Comparison of ENCODE assay signal across 8 mouse cellular contexts in the genomic region with DNA sequence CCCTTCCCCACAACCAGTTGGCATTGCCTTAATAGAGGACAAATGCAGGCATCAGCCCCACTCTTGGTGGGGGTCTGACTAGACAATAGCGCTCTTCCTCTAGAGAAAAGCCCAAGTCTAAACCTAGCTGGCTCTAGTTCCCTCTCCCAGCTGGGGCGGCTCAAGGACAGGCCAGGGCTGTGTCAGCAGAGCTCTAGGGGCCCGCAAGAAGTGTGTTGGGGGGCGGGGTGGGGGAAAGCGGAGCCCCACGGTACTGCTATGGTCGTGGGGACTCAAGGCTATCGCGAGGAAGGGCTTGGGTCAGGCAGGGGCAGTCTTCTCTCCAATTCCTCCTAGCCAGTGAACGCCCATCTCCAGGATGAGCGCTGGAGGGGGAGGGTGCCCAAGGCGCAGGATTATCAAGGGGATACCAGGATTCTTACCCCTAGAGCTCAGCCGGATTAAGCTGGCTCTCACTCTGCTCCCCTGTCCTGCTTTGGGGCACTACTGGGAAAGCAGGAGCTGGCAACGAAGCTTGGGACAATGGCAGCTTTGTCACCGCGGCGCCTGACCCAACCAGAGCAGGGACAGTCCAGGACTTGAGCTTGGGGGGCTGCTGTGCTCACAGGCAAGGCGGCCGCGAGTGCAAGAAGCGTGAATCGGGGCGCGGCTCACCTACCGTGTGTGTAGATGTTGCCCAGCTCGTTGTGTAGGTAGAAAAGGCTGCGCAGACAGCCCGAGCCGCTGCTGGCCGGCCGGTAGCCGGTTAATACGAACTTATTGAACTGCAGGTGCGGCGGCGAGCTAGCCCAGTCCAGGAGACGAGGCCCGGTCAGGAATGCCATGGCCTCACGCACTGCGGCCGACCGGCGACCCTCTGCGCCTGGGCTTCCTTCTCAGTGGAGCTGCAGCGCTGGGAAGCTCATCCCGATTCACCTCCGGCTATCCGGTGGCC. TPM values are rescaled to one million over a fixed set of nuclear protein-coding genes. Genes with fewer than 3 reads are reported as not detected.
DNase-seq lines count a peak whose midpoint lies in the region; ATAC-seq and TF ChIP-seq lines count a peak whose summit lies in the region.

No protein-coding gene starts in this region.

- 11% methylated on average over 48 of the region's 48 CpGs for WGBS in kidney, adult 2 months
- WGBS in embryonic facial prominence, embryonic 12.5 days, result under 1% methylated on average over 48 of the region's 48 CpGs
- WGBS in hindbrain, embryonic 15.5 days, result under 1% methylated on average over 47 of the region's 48 CpGs
- WGBS in liver, embryonic 16.5 days (ENCODE audit: insufficient replicate concordance), result 3% methylated on average over 48 of the region's 48 CpGs

- no peaks in the 10 kb centered on the region for H3K4me1 ChIP-seq in kidney, adult 2 months (ENCODE audit: control insufficient read depth, insufficient read depth, low read length)
- peaks cover 31% of the 10 kb centered on the region for H3K4me1 ChIP-seq in G1E (ENCODE audit: insufficient read depth, low read depth, low read length)
- peaks cover 14% of the 10 kb centered on the region; the same call in 1 of the 2 replicates for H3K4me1 ChIP-seq in embryonic facial prominence, embryonic 12.5 days
- H3K4me1 ChIP-seq in hindbrain, embryonic 15.5 days (replicated peaks), result peaks cover 37% of the 10 kb centered on the region
- H3K4me1 ChIP-seq in liver, embryonic 16.5 days (ENCODE audit: control insufficient read depth, low read depth, low read length), result peaks cover 28% of the 10 kb centered on the region

- H3K4me2 ChIP-seq in embryonic facial prominence, embryonic 12.5 days (replicated peaks), result peak overlapping the region; percentile 86
- H3K4me2 ChIP-seq in hindbrain, embryonic 15.5 days, result peak overlapping the region; percentile 89
- H3K4me2 ChIP-seq in liver, embryonic 16.5 days (ENCODE audit: low read depth, low read length), result peak overlapping the region; percentile 97

- H3K36me3 ChIP-seq in kidney, adult 2 months (ENCODE audit: control insufficient read depth, insufficient read depth, low read length), result no peaks in the 10 kb centered on the region
- peaks cover 33% of the 10 kb centered on the region for H3K36me3 ChIP-seq in G1E (replicated peaks)
- H3K36me3 ChIP-seq in embryonic facial prominence, embryonic 12.5 days, result peaks cover 18% of the 10 kb centered on the region
- 0 out of 2 replicates have a peak, but pooled peaks cover 12% of the 10 kb centered on the region for H3K36me3 ChIP-seq in hindbrain, embryonic 15.5 days
- H3K36me3 ChIP-seq in liver, embryonic 16.5 days (ENCODE audit: control insufficient read depth, insufficient read depth), result peaks cover 3% of the 10 kb centered on the region

- DNase-seq in kidney, adult 2 months, result no peak
- no peak for DNase-seq in kidney, adult 18-20 months
- DNase-seq in G1E (ENCODE audit: low spot score), result no peak
- peak; percentile 41 for DNase-seq in right cerebral cortex, postnatal 25 days

- peak overlapping the region; percentile 43 for H3K9ac ChIP-seq in embryonic facial prominence, embryonic 12.5 days
- H3K9ac ChIP-seq in hindbrain, embryonic 15.5 days, result peak overlapping the region; percentile 75
- peak overlapping the region; percentile 70 for H3K9ac ChIP-seq in liver, embryonic 16.5 days (ENCODE audit: low read depth, low read length)

- no peak overlapping the region for H3K27ac ChIP-seq in kidney, adult 2 months (ENCODE audit: insufficient read depth, low read depth, low read length)
- H3K27ac ChIP-seq in embryonic facial prominence, embryonic 12.5 days, result no peak overlapping the region
- peak overlapping the region; percentile 84 for H3K27ac ChIP-seq in hindbrain, embryonic 15.5 days (replicated peaks)
- no peak overlapping the region for H3K27ac ChIP-seq in liver, embryonic 16.5 days (ENCODE audit: low read length)

- ATAC-seq in G1E (ENCODE audit: extremely low read depth, insufficient number of reproducible peaks, low FRiP score, poor library complexity, severe bottlenecking), result no peak
- ATAC-seq in embryonic facial prominence, embryonic 12.5 days (ENCODE audit: insufficient number of reproducible peaks, insufficient read depth, low FRiP score, low TSS enrichment), result 0 out of 2 replicates have a peak, but pooled peaks have one; percentile 4
- peak; percentile 27 for ATAC-seq in hindbrain, embryonic 15.5 days (ENCODE audit: low FRiP score, low read depth)
- no peak; the same call in none of the 2 replicates for ATAC-seq in liver, embryonic 16.5 days (ENCODE audit: low read depth)
- ATAC-seq in granulocyte monocyte progenitor cell, adult 5-6 weeks (replicated peaks; ENCODE audit: poor library complexity, severe bottlenecking), result no peak; the same call in 1 of the 2 replicates

- no peak for TF ChIP-seq CTCF in kidney, adult 2 months (conservative IDR thresholded peaks at IDR 0.05; ENCODE audit: insufficient read depth, insufficient read length, low read depth, low read length)
- no peak for TF ChIP-seq CTCF in G1E (IDR thresholded peaks at IDR 0.05; ENCODE audit: low read depth, low read length)

- H3K9me3 ChIP-seq in G1E (replicated peaks), result no peaks in the 10 kb centered on the region
- H3K9me3 ChIP-seq in embryonic facial prominence, embryonic 12.5 days, result no peaks in the 10 kb centered on the region
- no peaks in the 10 kb centered on the region for H3K9me3 ChIP-seq in hindbrain, embryonic 15.5 days
- no peaks in the 10 kb centered on the region for H3K9me3 ChIP-seq in liver, embryonic 16.5 days (replicated peaks; ENCODE audit: control insufficient read depth, low read length)

- no peaks in the 10 kb centered on the region for H3K27me3 ChIP-seq in kidney, adult 2 months (replicated peaks; ENCODE audit: control insufficient read depth, insufficient read depth, low read length)
- peaks cover 63% of the 10 kb centered on the region for H3K27me3 ChIP-seq in G1E (ENCODE audit: insufficient read depth, low read length)
- peaks cover 68% of the 10 kb centered on the region for H3K27me3 ChIP-seq in embryonic facial prominence, embryonic 12.5 days
- H3K27me3 ChIP-seq in hindbrain, embryonic 15.5 days, result peaks cover 36% of the 10 kb centered on the region
- H3K27me3 ChIP-seq in liver, embryonic 16.5 days (ENCODE audit: control insufficient read depth, insufficient read depth, low read depth, low read length), result peaks cover 68% of the 10 kb centered on the region

- TF ChIP-seq POLR2A in kidney, adult 2 months (IDR thresholded peaks at IDR 0.05; ENCODE audit: low read depth, low read length), result no peak

- peak overlapping the region; percentile 62 for H3K4me3 ChIP-seq in kidney, adult 2 months (ENCODE audit: insufficient read depth, low read depth, low read length)
- H3K4me3 ChIP-seq in G1E (ENCODE audit: low read depth, low read length), result peak overlapping the region; percentile 70
- H3K4me3 ChIP-seq in embryonic facial prominence, embryonic 12.5 days, result peak overlapping the region; percentile 50
- H3K4me3 ChIP-seq in hindbrain, embryonic 15.5 days, result peak overlapping the region; percentile 73
- peak overlapping the region; percentile 71 for H3K4me3 ChIP-seq in liver, embryonic 16.5 days (ENCODE audit: low read depth, low read length)

RNA-seq across cellular contexts. Expression of a gene that starts 1.2 kb away (rescaled TPM):
- 9.7 and 10.8 TPM in 2 replicates for polyA plus RNA-seq in kidney, adult 2 months (2012; rRNA removed)
- 0.39 and 1.9 TPM in 2 replicates for total RNA-seq in G1E (2014; fragmentation: Nextera tagmentation)
- total RNA-seq in G1E (2017), result 2.6 and 3.2 TPM in 2 replicates
- polyA plus RNA-seq in G1E (2012), result 2.3 and 3.5 TPM in 2 replicates
- 14.8 and 16.0 TPM in 2 replicates for polyA plus RNA-seq in embryonic facial prominence, embryonic 12.5 days (2016; fragmentation: Nextera tagmentation; extraction: Ambion mirVana)
- 67.0 and 75.2 TPM in 2 replicates for polyA plus RNA-seq in hindbrain, embryonic 15.5 days (2015; fragmentation: Nextera tagmentation; extraction: Ambion mirVana)
- 7.5 and 7.6 TPM in 2 replicates for polyA plus RNA-seq in liver, embryonic 16.5 days (2015; fragmentation: Nextera tagmentation; extraction: Ambion mirVana)
- 0.69 and 2.4 TPM in 2 replicates for total RNA-seq in granulocyte monocyte progenitor cell, adult 5-6 weeks (2014; fragmentation: Nextera tagmentation)
- total RNA-seq in granulocyte monocyte progenitor cell, adult 5-6 weeks (2017), result 2.2 and 2.5 TPM in 2 replicates

RNA-seq across cellular contexts. Expression of a gene that starts 6.2 kb away (rescaled TPM):
- 0.17 and 0.27 TPM in 2 replicates for polyA plus RNA-seq in kidney, adult 2 months (2012; rRNA removed)
- total RNA-seq in G1E (2014; fragmentation: Nextera tagmentation) (not detected in 2 replicates), G1E (2017) (0.05 and 0.29 TPM in 2 replicates)
- polyA plus RNA-seq in G1E (2012), result 1.2 and 1.4 TPM in 2 replicates
- polyA plus RNA-seq in embryonic facial prominence, embryonic 12.5 days (2016; fragmentation: Nextera tagmentation; extraction: Ambion mirVana), result 23.4 and 25.1 TPM in 2 replicates
- polyA plus RNA-seq in hindbrain, embryonic 15.5 days (2015; fragmentation: Nextera tagmentation; extraction: Ambion mirVana), result 1.5 TPM in 2 replicates
- not detected in 2 replicates for polyA plus RNA-seq in liver, embryonic 16.5 days (2015; fragmentation: Nextera tagmentation; extraction: Ambion mirVana)
- not detected in 2 replicates for total RNA-seq in granulocyte monocyte progenitor cell, adult 5-6 weeks (2014; fragmentation: Nextera tagmentation)
- total RNA-seq in granulocyte monocyte progenitor cell, adult 5-6 weeks (2017), result not detected in 2 replicates

RNA-seq across cellular contexts. Expression of a gene that starts 13.3 kb away (rescaled TPM):
- 4.1 and 5.2 TPM in 2 replicates for polyA plus RNA-seq in kidney, adult 2 months (2012; rRNA removed)
- total RNA-seq in G1E (2014; fragmentation: Nextera tagmentation), result 33.5 and 41.1 TPM in 2 replicates
- total RNA-seq in G1E (2017), result 10.8 and 12.9 TPM in 2 replicates
- 125 and 147 TPM in 2 replicates for polyA plus RNA-seq in G1E (2012)
- polyA plus RNA-seq in embryonic facial prominence, embryonic 12.5 days (2016; fragmentation: Nextera tagmentation; extraction: Ambion mirVana), result 54.2 and 54.6 TPM in 2 replicates
- polyA plus RNA-seq in hindbrain, embryonic 15.5 days (2015; fragmentation: Nextera tagmentation; extraction: Ambion mirVana), result 19.8 and 21.8 TPM in 2 replicates
- polyA plus RNA-seq in liver, embryonic 16.5 days (2015; fragmentation: Nextera tagmentation; extraction: Ambion mirVana), result 24.9 and 26.0 TPM in 2 replicates
- total RNA-seq in granulocyte monocyte progenitor cell, adult 5-6 weeks (2014; fragmentation: Nextera tagmentation), result 63.7 and 86.7 TPM in 2 replicates
- total RNA-seq in granulocyte monocyte progenitor cell, adult 5-6 weeks (2017), result 22.0 and 24.3 TPM in 2 replicates

RNA-seq across cellular contexts. Expression of a gene that starts 16.9 kb away (rescaled TPM):
- 0.05 TPM in 1 of 2 replicates, not detected in the other for polyA plus RNA-seq in kidney, adult 2 months (2012; rRNA removed)
- total RNA-seq in G1E (2014; fragmentation: Nextera tagmentation) (not detected in 2 replicates), G1E (2017) (0.05 TPM in 1 of 2 replicates, not detected in the other)
- polyA plus RNA-seq in G1E (2012), result 0.02 TPM in 1 of 2 replicates, not detected in the other
- polyA plus RNA-seq in embryonic facial prominence, embryonic 12.5 days (2016; fragmentation: Nextera tagmentation; extraction: Ambion mirVana), result 0.66 and 1.0 TPM in 2 replicates
- 0.13 and 0.41 TPM in 2 replicates for polyA plus RNA-seq in hindbrain, embryonic 15.5 days (2015; fragmentation: Nextera tagmentation; extraction: Ambion mirVana)
- 0.04 and 0.14 TPM in 2 replicates for polyA plus RNA-seq in liver, embryonic 16.5 days (2015; fragmentation: Nextera tagmentation; extraction: Ambion mirVana)
- total RNA-seq in granulocyte monocyte progenitor cell, adult 5-6 weeks (2014; fragmentation: Nextera tagmentation), result not detected in 2 replicates
- total RNA-seq in granulocyte monocyte progenitor cell, adult 5-6 weeks (2017), result not detected in 2 replicates

RNA-seq across cellular contexts. Expression of a gene that starts 31.9 kb away (rescaled TPM):
- polyA plus RNA-seq in kidney, adult 2 months (2012; rRNA removed), result 41.7 and 45.2 TPM in 2 replicates
- total RNA-seq in G1E (2014; fragmentation: Nextera tagmentation), result 11.9 and 14.1 TPM in 2 replicates
- 18.2 and 22.3 TPM in 2 replicates for total RNA-seq in G1E (2017)
- polyA plus RNA-seq in G1E (2012), result 42.7 and 44.6 TPM in 2 replicates
- 122 and 125 TPM in 2 replicates for polyA plus RNA-seq in embryonic facial prominence, embryonic 12.5 days (2016; fragmentation: Nextera tagmentation; extraction: Ambion mirVana)
- 204 and 209 TPM in 2 replicates for polyA plus RNA-seq in hindbrain, embryonic 15.5 days (2015; fragmentation: Nextera tagmentation; extraction: Ambion mirVana)
- 8.6 and 10.6 TPM in 2 replicates for polyA plus RNA-seq in liver, embryonic 16.5 days (2015; fragmentation: Nextera tagmentation; extraction: Ambion mirVana)
- 10.3 and 17.5 TPM in 2 replicates for total RNA-seq in granulocyte monocyte progenitor cell, adult 5-6 weeks (2014; fragmentation: Nextera tagmentation)
- 15.2 and 22.4 TPM in 2 replicates for total RNA-seq in granulocyte monocyte progenitor cell, adult 5-6 weeks (2017)

Comparison
In these comparisons a context has a peak if more than half of its experiments do, and no peak if none do; other contexts are left out.
1. ATAC-seq: peak in embryonic facial prominence, embryonic 12.5 days (single experiment) and hindbrain, embryonic 15.5 days (single experiment); none in G1E (single experiment), liver, embryonic 16.5 days (single experiment) and granulocyte monocyte progenitor cell, adult 5-6 weeks (single experiment).
2. Peak in every context shown above with its lines, with median percentiles within 50 percentile points of each other: H3K4me3 ChIP-seq, H3K4me2 ChIP-seq and H3K9ac ChIP-seq.